Mouse (Mus musculus): ENCODE data around the gene Pla1a. TPM values are rescaled to one million over a fixed set of nuclear protein-coding genes. Genes with fewer than 3 reads are reported as not detected.
A peak's percentile ranks its signal among the peaks of the same experiment; 100 is the strongest.

Gene Pla1a
- polyA plus RNA-seq, 2 experiments from 2014 or later: 0.30 TPM; not detected in 1

DNA sequence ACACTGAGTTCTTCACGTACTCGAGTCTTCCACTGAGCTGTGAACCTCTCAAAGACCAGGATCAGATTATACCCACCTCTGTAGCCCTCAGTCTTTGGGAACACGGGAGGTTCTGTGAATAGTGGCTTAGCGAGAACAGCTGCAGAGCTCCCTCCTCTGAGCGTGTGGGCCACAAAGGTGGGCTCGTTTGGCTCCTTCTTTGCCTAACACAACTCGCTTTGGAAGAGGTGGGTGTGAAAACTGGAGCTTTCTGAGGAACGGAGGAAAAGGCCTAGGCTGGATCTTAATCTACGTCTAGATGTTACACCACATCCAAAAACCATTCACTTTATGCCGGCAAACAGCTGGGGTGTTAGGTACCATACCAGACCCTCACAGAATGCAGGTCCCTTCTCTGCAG, 67.6 kb downstream of the Pla1a start:
- ATAC-seq: no peak

GRCm38 (mm10) chr16:38363657-38364056, 69.3 kb downstream of the Pla1a start:
- no peak for ATAC-seq

DNA sequence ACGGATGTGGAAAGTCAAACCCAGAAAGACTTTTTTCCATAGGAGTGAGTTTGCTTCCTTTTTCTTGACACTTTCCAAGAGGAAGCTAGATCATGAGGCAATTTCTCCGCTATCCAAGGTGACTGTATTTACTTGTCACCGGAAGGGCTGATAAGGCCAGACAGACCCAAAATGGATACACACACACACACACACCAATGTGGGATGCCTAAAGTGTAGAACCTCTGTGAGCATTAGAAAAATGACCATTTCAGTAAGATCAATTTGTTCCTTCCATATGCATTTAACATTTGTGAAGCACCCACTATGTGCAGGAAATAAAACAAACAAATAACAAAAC, 69.7 kb downstream of the Pla1a start:
- ATAC-seq: no peak

DNA sequence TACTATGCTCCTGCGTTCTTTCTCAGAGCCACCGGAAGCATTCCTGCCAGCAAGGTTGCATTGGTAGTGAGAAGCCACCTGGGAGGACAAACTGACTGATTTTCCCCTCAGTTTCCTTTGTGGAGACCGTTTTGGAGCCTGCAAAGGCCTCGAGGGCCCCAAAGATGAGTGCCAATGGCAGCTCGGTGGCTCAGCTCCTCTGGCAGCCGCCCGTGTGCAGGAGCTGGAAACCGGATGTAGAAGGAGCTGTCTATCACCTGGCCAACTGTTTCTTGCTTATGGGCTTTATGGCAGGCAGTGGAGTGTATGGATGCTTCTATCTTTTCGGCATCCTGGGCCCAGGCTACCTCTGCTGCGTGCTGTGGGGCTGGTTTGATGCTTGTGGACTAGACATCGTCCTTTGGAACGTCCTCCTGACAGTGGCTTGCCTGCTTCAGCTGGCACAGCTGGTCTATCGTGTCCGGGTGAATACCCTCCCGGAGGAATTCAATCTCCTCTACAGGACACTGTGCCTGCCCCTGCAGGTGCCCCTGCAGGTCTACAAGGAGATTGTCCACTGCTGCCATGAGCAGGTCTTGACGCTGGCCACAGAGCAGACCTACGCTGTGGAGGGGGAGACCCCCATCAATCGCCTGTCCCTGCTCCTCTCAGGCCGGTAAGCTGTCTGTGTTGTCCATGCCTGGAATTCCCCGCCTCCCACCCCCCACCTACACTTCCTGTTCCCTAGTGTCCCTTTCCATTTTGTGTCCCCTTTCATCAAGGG, 70.3 kb downstream of the Pla1a start:
- ATAC-seq: no peak

- no peak for ATAC-seq
These were observed 71.0 kb downstream of the Pla1a start, which contains the start of gene Popdc2 for GRCm38 (mm10) chr16:38361933-38362332. Gene Popdc2, plus strand, starts transcription at chr16:38362209.

GRCm38 (mm10) chr16:38360317-38360716, 72.6 kb downstream of the Pla1a start:
- ATAC-seq: peak; percentile 35

DNA sequence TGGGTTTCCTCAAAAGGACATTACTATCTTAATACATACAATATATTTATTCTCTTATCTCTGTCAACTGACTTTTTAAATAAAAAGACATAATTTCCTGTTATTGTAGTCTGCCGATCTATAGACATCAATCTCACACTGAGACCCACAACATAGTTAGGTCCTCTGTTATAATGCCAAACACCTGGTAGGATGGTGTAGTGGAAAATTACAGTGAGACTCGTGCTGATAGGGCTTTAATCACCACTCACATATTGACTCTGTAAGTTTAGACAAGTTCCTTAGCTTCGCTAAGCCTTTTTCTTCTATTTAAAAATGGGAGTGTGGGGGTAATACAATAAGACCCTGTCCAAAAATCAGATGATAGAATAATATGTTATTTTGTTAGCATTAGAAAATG, 73.1 kb downstream of the Pla1a start:
- peak; percentile 52 for ATAC-seq

DNA sequence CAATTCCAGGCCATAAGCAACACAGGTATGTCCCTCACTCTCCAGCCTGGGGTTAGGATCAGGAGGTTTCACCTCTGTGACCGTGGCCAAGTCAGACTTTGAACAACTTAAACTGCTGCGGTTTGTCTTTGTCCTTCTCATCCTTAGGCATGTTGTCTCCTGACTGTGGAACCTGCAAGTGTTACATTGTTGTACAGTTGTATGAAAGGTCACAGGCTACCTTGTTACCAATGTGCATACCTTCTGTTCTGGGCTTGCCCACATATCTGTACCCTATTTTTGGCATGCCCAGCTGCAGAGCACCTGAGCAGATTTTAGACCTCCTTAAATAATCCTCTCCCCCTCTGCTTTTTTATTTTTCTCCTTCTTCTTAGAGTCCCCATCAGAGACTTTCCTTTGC, 73.7 kb downstream of the Pla1a start:
- ATAC-seq: no peak

DNA sequence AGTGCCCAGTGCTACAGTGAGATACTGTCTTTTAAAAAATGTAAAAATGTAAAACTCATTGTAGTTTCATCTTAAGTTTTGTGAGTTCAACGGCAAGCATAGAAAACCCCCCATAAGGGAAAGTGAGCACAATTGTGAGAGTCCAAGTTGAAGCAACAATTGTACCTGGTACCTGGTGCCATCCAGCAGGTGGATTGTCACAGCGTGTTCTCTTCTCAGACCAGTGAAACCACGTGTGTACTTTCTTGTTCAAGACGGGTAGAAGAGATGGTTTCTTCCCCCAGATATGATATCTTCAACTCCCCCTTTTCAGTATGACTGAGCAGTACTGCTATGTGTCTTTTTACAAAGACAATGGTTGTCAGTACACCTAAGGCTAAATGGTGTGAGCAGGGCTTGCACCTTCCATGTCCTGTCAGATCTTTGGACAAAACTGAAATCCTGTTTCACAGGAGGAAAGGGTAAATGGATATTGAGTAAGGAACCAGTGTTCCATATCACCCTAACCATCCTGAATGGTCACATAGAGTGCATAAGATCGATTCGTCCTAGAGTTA, 74.6 kb downstream of the Pla1a start:
- ATAC-seq: no peak

DNA sequence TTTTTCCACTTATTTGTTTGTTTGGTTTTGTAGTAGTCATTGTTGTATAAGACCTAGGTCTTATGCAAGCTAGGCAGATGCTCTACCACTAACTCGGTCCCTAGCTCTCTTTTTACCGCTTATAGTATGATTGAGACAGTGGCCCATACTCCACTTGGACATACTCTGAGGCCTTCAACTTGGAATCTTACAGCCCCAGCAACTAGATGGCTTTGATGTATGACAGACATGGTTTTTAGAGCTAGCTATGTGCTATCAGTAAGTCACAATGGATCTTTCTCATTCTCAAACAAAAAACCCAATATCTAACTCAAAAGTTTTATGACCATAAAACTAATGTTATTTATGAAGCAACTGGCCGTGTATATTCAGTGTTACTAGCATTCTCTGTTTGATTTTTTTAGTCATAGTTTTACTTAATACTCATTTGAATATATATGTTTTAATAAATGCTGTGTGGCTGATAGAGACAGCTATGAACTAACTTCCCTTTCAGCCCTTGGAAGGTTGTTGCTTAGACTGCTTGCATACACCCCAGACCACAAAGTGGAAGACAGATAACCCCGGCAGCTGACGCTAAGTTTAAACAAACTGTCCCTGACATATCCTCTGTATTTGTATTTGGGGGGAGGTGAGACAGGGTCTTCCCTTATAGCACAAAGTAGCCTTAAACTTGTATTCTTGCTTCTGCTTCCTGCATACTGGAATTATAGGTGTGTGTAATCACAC, 78.6 kb downstream of the Pla1a start:
- ATAC-seq: no peak

- peak; percentile 50 for ATAC-seq
These were observed 79.3 kb downstream of the Pla1a start for GRCm38 (mm10) chr16:38353642-38354041.

DNA sequence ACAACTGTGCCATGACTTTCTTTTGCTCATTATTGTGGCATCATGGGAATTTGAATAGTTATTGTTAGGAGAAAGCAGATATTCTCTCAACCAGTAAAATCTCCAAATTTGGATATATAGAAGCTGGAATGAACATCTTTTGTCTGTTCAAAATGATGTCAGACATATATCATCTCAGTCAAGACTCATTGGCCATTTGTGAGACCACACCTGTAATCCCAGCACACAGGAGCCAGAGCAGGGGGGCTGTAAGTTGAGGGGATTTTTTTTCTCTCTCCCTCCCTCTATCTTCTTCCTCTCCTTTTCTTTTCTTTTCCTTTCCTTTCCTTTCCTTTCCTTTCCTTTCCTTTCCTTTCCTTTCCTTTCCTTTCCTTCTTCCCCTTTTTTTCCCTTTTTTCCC, 80.1 kb downstream of the Pla1a start:
- ATAC-seq: peak; percentile 69

GRCm38 (mm10) chr16:38352031-38352430, 80.9 kb downstream of the Pla1a start:
- no peak for ATAC-seq

GRCm38 (mm10) chr16:38350939-38351338, 82.0 kb downstream of the Pla1a start:
- ATAC-seq: no peak

DNA sequence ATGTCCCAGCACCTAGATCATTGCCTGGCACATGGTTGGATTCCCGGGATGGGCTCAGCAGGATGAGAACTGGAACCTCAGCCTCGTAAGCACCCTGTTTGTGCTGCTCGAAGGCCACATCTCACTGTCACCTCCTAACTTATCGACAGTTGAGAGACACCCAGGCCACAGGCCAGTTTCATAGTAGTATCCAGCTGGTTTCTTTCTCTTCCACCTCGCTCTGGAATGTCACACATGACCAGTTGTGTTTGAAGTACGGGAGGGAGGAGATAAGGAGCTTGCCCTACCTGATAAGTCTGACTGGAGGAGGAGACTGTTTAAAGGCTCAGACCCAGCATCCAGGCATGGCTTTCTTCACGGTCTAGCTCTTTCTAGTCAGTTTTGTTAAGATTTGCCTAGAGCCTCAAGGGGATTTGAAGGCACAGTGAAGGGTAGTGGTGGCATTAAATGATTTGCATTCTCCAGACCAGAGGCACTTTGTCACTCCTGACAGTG, 82.5 kb downstream of the Pla1a start:
- no peak for ATAC-seq

GRCm38 (mm10) chr16:38349881-38350280, 83.1 kb downstream of the Pla1a start:
- no peak for ATAC-seq

DNA sequence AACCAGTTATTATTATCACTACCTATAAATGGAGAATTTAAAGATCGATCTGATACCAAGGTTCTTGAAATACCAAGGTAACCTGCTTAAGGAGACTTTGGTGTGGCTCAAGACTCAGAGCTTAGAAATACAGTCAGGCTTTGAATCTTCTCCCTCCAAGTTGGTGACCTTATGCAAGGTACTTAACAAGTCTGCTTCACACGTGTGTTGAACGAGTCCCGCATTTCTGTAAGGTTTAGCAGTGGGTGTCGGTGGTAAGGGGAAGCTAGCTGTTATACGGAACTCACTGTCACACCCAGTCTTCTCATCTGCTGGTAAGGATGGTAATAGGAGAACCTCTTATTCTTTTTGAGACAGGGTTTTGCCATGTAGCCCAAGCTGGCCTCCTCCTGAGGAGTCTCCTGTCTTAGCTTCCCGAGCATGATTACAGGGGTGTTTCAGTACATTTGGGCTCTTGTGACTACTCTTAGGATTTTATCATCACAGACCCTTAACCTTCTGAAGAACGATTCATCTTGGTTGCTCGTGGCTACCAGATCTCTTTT, 84.7 kb downstream of the Pla1a start:
- ATAC-seq: no peak

GRCm38 (mm10) chr16:38347588-38347987, 85.4 kb downstream of the Pla1a start:
- no peak for ATAC-seq

DNA sequence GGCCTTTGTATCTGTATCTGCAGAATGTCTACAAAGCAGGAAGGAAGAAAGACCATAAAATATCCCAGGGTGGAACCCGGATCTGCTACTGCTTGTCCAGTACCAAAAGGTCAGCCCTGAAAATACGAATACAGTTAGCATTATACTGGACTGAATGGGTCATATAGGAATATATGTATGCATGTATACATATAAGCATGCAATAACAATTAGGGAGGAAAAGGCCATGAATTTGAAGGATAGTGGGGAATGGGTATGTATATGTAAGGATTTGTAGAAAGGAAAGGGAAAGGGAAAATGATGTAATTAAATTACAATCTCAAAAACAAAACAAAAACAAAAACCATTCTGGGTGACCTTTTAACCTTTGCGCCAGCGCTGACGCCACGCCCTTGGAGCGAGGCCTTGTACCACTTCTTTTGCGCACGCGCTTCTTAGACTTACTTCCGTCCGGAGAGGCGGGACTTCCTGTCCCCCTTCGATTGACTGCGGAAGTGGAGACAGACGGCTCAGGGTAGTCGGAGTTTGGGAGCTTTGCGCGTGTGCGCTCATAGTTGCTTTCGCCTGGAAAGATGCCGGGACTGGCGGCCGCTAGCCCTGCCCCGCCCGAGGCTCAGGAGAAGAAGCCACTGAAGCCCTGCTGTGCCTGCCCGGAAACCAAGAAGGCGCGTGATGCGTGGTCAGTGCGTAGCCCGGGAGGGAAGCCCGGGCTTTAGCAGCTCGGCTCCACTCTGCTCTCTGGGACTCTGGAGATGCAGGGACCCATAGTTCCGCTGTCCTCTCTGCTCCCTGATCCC, 86.2 kb downstream of the Pla1a start, which contains the start of the genes Cox17 and Gm21987:
Gene Cox17, plus strand, starts transcription at position 463 of the 797 bp plus-strand sequence.
Gene Gm21987, plus strand, starts transcription at position 512 of the 797 bp plus-strand sequence.
- ATAC-seq: peak; percentile 98
